Mouse (Mus musculus) lung, postnatal 10 days (tissue): ENCODE results near the gene Stx16.

Experiments
- DNase-seq: peaks from one replicate; pipeline ENCODE4 v3.0.0; 2021

Gene Stx16

GRCm38 (mm10) chr2:174075673-174076432 is at the start of gene Stx16:
Stx16 (plus strand) TSS chr2:174076308.
- DNase-seq, result peak; percentile 97

GRCm38 (mm10) chr2:174026406-174026805 is 49.7 kb upstream of the Stx16 start:
- DNase-seq, result no peak

GRCm38 (mm10) chr2:174033257-174033800 is 42.8 kb upstream of the Stx16 start:
- DNase-seq, result no peak

GRCm38 (mm10) chr2:174047656-174048055 is 28.5 kb upstream of the Stx16 start:
- DNase-seq, result no peak

DNA sequence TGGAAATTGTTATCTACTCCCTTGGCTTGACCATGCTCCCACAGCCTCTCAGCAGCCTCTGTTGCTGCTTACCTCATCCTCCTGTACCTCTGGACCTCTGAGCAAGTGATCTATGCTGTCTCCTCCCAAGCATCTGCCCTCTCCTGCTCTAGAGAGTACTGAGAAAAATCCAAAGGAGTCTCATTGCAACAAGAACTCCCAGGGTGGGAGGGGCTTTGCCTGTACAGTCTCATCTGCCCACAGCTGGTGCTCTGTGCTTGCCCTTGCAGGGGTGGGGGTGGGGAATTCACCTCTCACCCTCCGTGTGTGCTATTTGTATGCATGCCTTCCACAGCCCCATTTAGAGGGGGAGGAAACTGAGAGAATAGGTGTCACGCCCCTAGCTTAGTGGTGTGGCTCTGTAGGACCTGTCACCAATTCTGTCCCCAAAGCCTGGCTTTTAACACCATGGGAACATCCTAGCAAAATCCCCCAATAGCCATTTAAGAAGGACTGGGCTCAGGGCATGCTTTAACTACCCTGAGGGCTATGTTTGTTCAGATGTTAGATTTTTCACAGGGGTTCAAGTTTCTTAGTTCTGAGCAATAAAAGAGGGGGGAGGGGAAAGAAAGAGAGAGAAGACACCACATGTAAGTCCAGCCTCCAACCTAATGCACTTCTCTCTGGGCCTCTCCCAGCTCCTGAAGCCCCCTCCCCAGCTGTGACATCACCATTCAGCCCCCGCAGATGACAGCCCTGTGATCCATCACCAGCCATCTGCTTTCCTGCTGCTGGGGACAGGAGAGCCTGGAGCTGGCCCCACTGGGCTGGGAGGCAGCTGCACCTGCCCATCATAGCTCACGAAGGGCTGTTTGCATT is 26.4 kb upstream of the Stx16 start:
- no peak for DNase-seq

- DNase-seq, result no peak
Measured at GRCm38 (mm10) chr2:174050339-174050685, 25.8 kb upstream of the Stx16 start.

DNA sequence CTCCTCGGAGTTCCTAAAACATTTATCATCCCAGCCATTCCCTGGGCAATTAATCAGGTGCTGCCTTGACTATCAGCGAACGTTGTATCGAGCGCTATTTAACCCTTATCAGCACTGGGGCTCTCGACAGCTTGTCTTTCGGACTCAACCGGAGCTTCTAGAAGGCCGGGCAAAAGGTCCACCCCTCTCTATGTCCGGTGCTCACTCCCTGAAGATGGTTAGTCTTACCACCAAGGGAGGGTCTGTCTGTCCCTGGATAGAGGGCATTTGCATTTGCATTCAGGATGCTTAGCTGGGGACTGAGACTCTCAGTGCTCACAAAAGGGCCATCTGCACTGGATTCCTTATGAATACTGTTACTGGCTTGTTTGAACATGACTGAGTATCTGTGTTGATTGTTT is 25.0 kb upstream of the Stx16 start:
- no peak for DNase-seq

DNA sequence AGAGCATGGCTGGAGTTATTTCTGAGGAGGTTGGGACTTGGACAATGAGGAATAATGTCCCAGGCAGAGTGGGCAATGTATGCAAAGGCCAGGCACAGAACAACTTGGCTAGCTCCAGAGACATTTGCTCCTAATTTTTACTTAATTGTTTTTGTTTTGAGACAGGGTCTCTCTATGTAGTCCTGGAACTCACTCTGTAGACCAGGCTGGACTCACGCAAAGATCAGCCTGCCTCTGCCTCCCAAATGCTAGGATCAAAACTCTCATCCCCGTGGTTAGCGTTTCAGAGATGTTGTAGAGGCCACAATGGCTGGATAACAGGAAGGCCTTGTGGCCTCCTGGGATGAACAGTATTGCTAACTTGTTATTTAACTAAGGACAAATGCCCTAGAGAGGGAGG is 21.6 kb upstream of the Stx16 start:
- no peak for DNase-seq

- DNase-seq, result no peak
Measured at GRCm38 (mm10) chr2:174057730-174058129, 18.4 kb upstream of the Stx16 start.

DNA sequence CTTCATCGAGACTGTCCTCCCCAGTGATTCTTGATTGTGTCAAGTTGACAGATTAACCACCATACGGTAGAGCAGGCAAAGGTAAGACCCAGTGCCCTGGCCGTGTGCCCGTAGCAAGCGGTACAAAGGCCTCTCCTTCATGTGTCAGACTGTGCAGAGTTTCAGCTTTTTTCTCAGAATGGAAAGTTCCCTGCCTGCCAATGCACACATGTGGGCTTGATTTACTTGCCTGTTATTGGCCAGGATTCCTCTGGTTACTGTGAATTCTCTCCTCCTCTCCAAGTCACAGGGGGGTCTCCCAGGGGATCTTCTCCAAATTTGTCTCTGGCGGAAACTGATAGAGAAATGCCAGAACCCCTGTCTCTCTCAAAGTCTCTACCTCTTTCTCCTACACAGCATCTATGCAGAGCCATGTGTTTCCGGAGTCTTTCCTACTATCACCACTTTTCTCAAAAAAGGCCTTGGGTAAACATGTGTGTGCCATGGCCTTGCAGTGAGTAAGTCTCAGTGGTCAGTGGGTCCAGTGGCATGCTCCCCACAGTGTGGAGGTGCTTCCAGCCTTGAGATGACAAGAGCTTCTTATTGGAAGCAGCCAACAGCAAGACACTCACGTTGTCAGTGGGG is 17.7 kb upstream of the Stx16 start:
- DNase-seq, result no peak

DNA sequence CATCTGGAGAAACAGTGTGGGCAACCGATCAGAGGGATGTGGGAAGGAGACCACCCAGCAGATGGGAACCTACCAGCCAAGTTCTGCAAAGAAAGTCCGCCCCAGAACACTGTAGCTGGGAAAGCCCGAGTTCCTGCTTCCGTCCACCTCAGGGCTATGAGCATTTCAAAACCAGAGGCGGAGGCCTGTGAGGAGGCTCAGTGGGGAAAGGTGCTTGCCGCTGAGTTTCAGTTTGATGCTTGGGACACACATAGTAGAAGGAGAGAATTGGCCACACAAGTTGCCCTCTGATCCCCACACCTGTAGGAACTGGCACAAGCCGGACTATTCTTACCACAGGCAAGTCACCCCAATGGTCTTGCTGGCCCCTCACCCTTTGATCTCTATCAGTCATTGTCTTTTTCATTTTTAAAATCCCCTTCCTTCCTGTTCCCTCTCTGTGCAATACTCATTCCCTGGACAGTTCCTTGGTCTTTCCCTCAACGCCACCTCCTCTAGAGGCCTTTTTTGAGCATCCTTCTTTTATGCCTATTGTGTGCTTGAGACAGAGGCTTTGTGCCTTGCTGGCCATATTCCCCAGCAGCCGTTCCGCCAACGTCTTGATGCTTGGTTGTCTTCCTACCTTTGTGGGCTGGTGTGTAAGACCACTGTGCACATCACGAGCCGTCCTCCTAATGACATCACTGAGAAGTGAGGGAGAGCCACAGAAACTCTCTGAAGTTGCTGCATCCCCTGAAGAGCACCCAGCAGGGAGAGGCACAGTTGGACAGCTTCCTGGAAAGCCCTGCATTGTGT is 16.3 kb upstream of the Stx16 start:
- no peak for DNase-seq

DNA sequence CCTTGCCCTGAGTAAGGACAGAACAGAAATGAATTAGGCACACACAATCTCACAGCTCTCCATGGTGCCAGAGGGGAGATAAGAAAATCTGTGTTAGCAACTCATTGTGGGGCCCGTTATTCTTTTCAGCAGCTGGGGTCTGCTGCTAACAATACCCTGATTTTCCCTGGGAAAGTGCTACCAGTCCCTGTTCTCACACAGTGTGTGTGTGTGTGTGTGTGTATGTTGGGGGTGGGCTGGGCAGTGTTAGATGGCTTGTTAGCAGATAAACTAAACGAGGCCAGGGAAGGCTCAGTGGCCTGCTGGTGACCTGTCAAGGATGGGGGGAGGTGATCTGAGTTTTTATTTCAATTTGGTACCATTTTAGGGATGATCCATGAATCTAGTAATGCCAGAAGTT is 14.9 kb upstream of the Stx16 start:
- DNase-seq, result no peak

DNA sequence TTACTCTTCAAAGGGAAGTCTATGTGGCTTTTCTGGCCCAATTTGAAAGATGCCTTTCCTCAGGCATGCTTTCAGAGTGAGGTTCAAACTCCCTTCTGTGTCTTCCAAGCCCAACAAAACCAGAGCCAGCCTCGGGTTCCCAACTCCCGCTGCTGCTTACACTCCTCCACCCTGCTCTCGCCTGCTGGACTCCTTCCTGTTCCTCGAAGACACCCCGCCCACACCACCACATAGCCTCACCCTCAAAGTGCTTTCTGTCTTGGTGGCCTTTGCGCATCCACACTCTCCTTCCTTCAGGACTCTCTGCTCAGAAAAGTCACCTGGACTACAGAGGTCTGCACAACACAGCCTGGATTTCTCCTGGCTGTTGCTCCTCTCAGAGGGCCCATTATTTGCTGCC is 13.0 kb upstream of the Stx16 start:
- no peak for DNase-seq

GRCm38 (mm10) chr2:174063527-174064211 is 12.4 kb upstream of the Stx16 start:
- no peak for DNase-seq

- DNase-seq, result no peak
Measured at GRCm38 (mm10) chr2:174067793-174068419, 8.2 kb upstream of the Stx16 start.

DNA sequence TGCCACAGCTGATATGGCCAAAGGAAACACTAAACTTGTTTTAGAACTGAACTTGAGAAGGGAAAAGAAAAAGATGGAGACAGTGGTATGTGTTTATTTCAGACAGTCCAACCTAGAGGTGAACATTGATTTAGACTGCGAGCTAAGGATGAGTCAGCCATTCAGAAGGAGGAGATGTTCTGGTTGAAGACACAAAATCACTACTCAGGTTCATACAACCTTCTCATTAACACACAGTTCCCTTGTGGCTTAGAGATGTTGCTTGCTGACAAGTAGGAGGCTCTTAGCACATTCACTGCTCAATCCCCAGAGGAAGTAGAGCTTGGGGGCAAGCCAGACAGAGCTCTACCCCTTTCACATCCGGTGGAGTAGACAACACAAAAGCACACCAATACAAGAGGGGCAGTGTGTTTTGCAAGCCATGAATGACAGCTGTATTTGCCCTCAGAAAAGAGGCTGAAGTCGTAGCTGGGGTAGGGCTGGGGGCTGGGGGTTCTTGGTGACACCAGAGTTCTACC is 6.5 kb upstream of the Stx16 start:
- no peak for DNase-seq

GRCm38 (mm10) chr2:174071406-174071805 is 4.7 kb upstream of the Stx16 start:
- DNase-seq, result no peak

- no peak for DNase-seq
Measured at GRCm38 (mm10) chr2:174073156-174073790, 2.8 kb upstream of the Stx16 start.

GRCm38 (mm10) chr2:174074621-174075020 is 1.5 kb upstream of the Stx16 start:
- peak; percentile 9 for DNase-seq

GRCm38 (mm10) chr2:174075072-174075570 is 987 bp upstream of the Stx16 start:
- DNase-seq, result peak; percentile 15

DNA sequence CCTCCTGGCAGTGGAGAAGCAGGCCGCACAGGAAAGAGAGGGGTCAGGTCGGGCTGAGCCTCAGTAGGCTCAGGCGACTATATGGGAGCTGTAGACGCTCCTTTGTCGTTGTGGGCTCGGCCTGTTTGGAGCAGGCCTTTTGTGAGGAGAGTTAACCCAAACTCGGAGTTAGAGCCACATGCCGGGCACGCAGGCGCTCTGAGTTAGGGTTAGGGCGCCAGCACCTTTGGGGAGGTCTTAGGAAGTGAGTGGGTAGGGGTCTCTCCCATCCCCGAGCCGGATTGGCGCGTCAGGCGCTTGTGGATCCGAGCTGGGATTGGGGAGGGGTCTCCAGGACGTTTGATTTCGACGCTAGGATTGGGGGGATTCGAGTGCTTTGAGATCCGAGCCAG is 321 bp downstream of the Stx16 start:
- no peak for DNase-seq
